Mouse (Mus musculus): ENCODE measurements around the gene Eif2s2. TPM values are rescaled to one million over a fixed set of nuclear protein-coding genes. Genes with fewer than 3 reads are reported as not detected.
A peak's percentile ranks its signal among the peaks of the same experiment; 100 is the strongest.

The Eif2s2 gene
- polyA plus RNA-seq, 2 experiments from 2014 or later, result 85.5 to 102 TPM

DNA sequence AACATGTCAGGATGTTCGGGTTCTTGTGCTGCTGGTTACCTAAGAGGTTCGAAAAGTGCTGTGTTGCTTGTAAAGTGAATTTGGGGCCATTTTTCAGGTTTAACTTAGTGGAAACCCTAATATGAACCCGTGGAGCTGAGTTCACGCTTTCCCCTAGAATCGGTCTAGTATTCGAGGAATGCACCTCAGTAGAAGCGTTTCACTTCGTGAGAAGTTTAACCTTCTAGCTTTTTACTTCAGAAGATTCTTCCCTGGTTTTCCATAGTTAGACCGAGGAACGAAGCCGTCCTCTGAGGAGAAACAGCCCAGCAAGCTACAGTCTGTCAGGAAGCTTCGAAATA is 280 bp upstream of the Eif2s2 start:
- ATAC-seq, result peak; percentile 18

GRCm38 (mm10) chr2:154891585-154891984 is 1.1 kb downstream of the Eif2s2 start:
- ATAC-seq, result no peak

DNA sequence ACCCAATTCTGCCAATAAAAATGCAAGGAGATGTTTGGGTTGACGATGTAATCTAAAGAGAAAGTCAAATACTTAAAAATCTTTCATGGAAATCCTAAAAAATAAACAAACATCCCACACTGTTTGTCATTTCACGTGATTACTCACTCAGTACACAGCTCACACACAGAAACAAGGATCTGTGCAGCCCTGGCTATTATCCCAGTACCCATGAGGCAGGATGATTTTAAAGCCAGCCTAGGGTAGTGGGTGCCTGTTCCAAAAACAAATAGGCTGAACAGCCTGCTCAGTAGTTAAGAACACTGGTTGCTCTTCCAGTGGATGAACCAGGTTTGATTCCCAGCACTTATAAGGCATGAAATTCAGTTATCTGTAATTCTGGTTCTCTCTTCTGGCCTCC is 16.1 kb downstream of the Eif2s2 start:
- ATAC-seq, result no peak

DNA sequence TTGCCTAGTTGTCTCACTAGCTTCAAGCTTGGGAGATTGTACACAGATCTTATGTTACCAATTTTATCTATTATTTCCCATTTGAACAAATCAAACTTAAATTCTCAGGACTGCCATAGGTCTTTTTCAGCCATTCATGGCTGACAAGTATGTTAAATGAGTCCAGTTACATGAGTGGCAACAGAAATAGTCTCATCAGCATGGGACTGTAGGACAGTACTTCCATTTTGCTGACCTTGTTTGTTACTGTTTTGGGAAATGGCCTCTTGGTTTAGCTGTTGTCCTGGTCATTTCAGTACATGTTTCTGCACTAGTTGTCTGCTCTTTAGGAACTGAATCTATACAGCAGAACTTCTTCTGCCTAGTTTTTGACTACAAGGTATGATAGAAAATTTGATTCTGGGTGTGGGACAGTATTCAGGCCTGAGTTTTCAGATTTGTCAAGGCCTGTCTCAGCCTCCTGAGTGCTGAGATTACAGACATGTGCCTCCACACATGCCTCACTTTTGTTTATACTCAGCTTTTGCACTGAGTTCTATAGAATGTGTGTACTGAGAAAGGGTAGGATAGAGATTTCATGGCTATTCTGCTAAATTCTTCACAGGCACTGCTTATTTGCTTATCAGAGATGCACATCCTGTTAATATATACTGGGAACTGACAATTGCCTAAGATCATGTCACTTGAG is 22.6 kb downstream of the Eif2s2 start:
- ATAC-seq, result no peak

DNA sequence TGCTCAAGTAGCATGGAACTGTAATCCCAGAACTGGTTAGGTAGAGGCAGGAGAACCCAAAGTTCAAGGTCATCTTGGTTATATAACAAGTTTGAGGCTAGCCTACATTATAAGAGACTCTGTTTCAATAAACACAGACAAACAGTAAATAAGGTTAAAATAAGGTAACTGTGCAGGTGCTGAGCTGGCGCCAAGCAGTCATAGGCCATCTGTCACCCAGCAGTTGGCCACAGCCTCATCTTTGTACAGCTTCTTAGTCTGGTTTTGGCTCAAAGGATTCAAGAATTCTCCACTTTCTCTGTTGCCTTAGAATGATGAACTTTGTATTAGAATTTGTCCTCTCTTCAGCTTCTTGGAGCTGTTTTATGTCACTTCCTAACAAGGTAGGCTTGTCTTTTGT is 24.6 kb downstream of the Eif2s2 start:
- ATAC-seq, result no peak

DNA sequence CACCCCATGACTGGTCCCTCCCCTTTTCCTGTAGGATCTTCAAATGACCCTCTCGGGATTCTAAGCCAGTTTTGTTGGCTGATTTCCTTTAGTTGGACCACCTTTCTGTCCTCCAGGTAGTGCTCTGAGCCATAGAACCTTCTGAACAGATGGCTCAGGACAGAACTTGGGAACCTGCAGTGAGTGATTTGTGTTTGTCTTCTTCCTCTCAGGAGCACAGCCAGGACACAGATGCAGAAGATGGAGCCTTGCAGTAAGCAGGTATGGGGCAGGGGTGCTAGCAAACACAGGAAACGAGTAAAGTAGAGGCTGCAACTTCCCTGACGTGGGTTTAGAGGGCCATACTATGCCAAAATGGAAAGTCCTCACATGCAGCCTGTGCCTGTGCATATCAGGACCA is 27.0 kb downstream of the Eif2s2 start:
- no peak for ATAC-seq

DNA sequence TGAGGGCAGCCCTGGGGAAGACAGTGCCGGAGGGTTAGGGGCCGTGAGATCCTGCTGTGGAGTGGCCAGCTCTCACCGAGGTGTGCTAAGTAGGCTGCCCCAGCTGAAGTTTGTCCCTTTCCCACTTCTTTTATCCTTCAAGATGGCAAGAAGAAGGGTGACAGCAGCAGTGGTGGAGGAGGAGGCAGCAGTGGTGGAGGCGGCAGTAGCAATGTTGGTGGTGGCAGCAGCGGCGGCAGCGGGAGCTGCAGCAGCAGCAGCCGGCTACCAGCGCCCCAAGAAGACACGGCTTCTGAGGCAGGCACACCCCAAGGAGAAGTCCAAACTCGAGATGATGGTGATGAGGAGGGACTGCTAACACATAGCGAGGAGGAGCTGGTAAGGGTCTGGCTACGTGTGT is 29.1 kb downstream of the Eif2s2 start:
- ATAC-seq, result no peak

GRCm38 (mm10) chr2:154855383-154855782 is 37.4 kb downstream of the Eif2s2 start:
- peak; percentile 74 for ATAC-seq

DNA sequence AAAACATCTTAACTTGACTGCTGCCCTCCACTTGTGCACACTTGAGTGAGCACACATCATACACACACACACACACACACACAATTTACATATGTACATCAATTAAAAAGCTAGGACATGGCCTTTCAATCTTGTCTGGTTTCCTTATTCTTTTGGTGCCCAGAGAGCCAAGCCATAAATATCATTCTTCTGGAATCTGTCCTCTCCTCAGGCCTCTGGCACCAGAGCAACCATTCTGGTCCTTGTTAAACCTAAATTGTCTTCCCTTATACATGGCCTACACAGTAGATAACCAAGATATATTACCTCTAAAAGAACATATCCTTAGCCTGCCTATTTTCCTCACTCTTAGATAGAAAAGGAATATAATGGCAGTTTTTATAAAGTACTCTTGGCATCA is 44.6 kb downstream of the Eif2s2 start:
- no peak for ATAC-seq

GRCm38 (mm10) chr2:154836537-154836936 is 56.2 kb downstream of the Eif2s2 start:
- peak; percentile 78 for ATAC-seq

DNA sequence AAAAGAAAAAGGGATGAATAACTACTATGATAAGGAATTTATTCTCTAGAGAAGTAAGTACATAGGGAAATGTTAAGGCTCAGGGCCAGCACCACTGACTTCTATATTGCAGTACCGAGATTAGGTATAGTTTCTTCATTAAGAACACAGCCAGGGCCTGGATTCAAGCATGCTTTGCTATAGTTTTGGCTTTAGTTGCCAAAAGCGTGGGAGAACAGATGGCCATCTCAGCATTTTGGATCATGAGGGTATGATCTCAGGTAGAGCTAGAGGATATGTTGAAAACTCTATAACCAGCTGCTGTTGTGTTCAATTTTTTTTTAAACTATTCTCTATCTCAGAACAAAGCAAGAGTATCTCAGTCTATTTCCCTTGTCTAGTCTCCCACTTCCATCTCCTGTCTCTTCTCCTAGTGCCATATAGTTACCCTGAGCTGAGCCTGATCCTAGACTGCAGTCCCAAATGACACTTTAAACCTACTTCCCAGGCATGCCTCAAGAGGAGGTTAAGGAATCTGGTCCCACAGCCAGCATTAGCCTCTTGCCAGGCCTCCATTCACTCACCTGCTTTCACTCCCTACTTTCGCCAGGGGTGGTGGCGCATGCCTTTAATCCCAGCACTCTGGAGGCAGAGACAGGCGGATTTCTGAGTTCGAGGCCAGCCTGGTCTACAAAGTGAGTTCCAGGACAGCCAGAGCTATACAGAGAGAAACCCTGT is 58.4 kb downstream of the Eif2s2 start:
- no peak for ATAC-seq

DNA sequence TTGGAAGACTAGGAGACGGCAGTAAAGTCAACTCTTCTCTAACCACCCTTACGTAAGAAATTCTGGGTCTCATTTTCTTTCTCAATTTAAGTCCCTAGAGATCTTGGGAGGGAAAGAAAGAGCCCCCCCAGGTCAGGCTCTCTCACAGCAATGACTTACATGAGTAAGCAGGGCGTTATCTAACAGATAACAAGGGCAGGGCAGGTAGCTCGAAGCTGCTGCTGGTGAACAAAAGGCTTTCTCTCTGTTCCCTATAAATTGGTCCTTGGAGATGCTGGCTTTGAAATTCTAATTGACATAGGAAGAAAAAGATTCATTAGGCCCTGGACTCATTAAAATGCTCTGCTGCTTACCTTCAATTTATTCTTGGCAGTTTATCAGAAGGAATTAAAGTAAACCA is 60.3 kb downstream of the Eif2s2 start:
- ATAC-seq, result no peak

- no peak for ATAC-seq
These were observed 65.2 kb downstream of the Eif2s2 start for GRCm38 (mm10) chr2:154827521-154827920.

- ATAC-seq, result peak; percentile 65
These were observed 66.6 kb downstream of the Eif2s2 start for GRCm38 (mm10) chr2:154826054-154826538.

Other genes with a start within 250 kb of the Eif2s2 start
- 1 to 10 TPM; 2.4 to 6.2 TPM for gene Chmp4b, start 241.2 kb downstream of the Eif2s2 start, polyA plus RNA-seq (2017; shearing (Covaris generic))
- gene Gm14214, start 122.9 kb downstream of the Eif2s2 start, polyA plus RNA-seq (2017; shearing (Covaris generic)), result not detected
- 1 to 10 TPM; 8.0 to 8.6 TPM for gene Raly, start 101.8 kb downstream of the Eif2s2 start, polyA plus RNA-seq (2017; shearing (Covaris generic))
- not detected for gene a, start 101.5 kb downstream of the Eif2s2 start, polyA plus RNA-seq (2017; shearing (Covaris generic))
- gene Gm14226, start 125.3 kb upstream of the Eif2s2 start, polyA plus RNA-seq (2017; shearing (Covaris generic)), result not detected
- gene Ahcy, start 181.6 kb upstream of the Eif2s2 start, polyA plus RNA-seq (2017; shearing (Covaris generic)), result 10 to 100 TPM; 23.7 to 49.5 TPM
- gene Itch, start 240.6 kb upstream of the Eif2s2 start, polyA plus RNA-seq (2017; shearing (Covaris generic)), result 10 to 100 TPM; 59.5 to 81.1 TPM

Data from CD4-positive, CD25-positive, alpha-beta regulatory T cell, adult 4 months (primary cell).